Mouse (Mus musculus) heart, embryonic 11.5 days (tissue): Measurements from ENCODE around the gene Pitx2. TPM values are rescaled to one million over a fixed set of nuclear protein-coding genes. Genes with fewer than 3 reads are reported as not detected.
A peak's percentile ranks its signal among the peaks of the same experiment; 100 is the strongest.

Source experiments
- ATAC-seq: fragments of 200-750 bp; cut with Nextera tagmentation; replicated peaks from 2 replicates; pipeline ENCODE4 v1.8.0; 2017; ENCODE audit warnings: moderate library complexity; ENCODE audit not compliant: insufficient number of reproducible peaks, low FRiP score, low TSS enrichment
- H3K27ac ChIP-seq: fragments of 300-500 bp; sonication (generic); 2 replicates; pipeline ENCODE4 v1.5.1; 2014; ENCODE audit warnings: mild to moderate bottlenecking, low read depth, low read length
- H3K27me3 ChIP-seq: fragments of 300-500 bp; sonication (generic); 2 replicates; pipeline ENCODE4 v1.6.1; 2014; ENCODE audit warnings: mild to moderate bottlenecking, low read length, mixed read lengths; ENCODE audit not compliant: control insufficient read depth, insufficient read depth
- H3K36me3 ChIP-seq: fragments of 300-500 bp; sonication (generic); 2 replicates; pipeline ENCODE4 v1.6.1; 2014; ENCODE audit warnings: mild to moderate bottlenecking, low read length, moderate library complexity, mixed read lengths; ENCODE audit not compliant: control insufficient read depth, insufficient read depth
- H3K4me1 ChIP-seq: fragments of 300-500 bp; sonication (generic); 2 replicates; pipeline ENCODE4 v1.6.1; 2014; ENCODE audit warnings: low read length; ENCODE audit not compliant: control insufficient read depth, insufficient read depth
- H3K4me2 ChIP-seq: fragments of 300-500 bp; sonication (generic); 2 replicates; pipeline ENCODE4 v1.6.1; 2014; ENCODE audit warnings: mild to moderate bottlenecking, moderate library complexity
- H3K4me3 ChIP-seq: fragments of 300-500 bp; sonication (generic); 2 replicates; pipeline ENCODE4 v1.5.1; 2014; ENCODE audit warnings: low read depth, low read length
- H3K9ac ChIP-seq: fragments of 300-500 bp; sonication (generic); 2 replicates; pipeline ENCODE4 v1.6.1; 2014; ENCODE audit warnings: mild to moderate bottlenecking, low read depth, low read length, moderate library complexity
- H3K9me3 ChIP-seq: fragments of 300-500 bp; sonication (generic); replicated peaks from 2 replicates; pipeline ENCODE4 v1.6.1; 2016; ENCODE audit warnings: low read length; ENCODE audit not compliant: control insufficient read depth
- WGBS: fragments of 180-500 bp; shearing (Covaris S2); extraction: QIAGEN DNeasy Blood & Tissue Kit; methylation state at CpG from one replicate; pipeline ENCODE4 v1.1.7; 2014; ENCODE audit not compliant: insufficient replicate concordance; 5-methylcytosine and 5-hydroxymethylcytosine counted together
- polyA plus RNA-seq: library from polyadenylated mRNA; unstranded; fragments of >200 nt; fragmentation: Nextera tagmentation; extraction: Ambion mirVana; gene quantifications from 2 replicates; pipeline ENCODE4 v1.2.1, GENCODE M21; 2014

Pitx2 gene
- polyA plus RNA-seq, 1 experiment from 2014 or later, result 32.8 TPM

GRCm38 (mm10) chr3:129204441-129205313 is 5.0 kb downstream of the Pitx2 start:
- peak; percentile 83 for ATAC-seq
- Histone ChIP-seq H3K4me1 (peaks cover 15% of the 10 kb centered on the region; the same call in 1 of the 2 replicates), H3K9me3 (no peaks in the 10 kb centered on the region), H3K4me3 (peak overlapping the region; percentile 44), H3K4me2 (peak overlapping the region; percentile 89), H3K27me3 (peaks cover 87% of the 10 kb centered on the region), H3K9ac (peak overlapping the region; percentile 34; the same call in 1 of the 2 replicates), H3K27ac (no peak overlapping the region), H3K36me3 (no peaks in the 10 kb centered on the region)
- WGBS, result under 1% methylated on average over 46 of the region's 48 CpGs

GRCm38 (mm10) chr3:129205481-129206175 is 6.0 kb downstream of the Pitx2 start:
- no peak overlapping the region for H3K9ac ChIP-seq
- no peak overlapping the region for H3K4me2 ChIP-seq
- WGBS, result 6% methylated on average over 18 of the region's 18 CpGs

GRCm38 (mm10) chr3:129206776-129207175 is 7.1 kb downstream of the Pitx2 start:
- no peak for ATAC-seq
- Histone ChIP-seq H3K27ac (no peak overlapping the region), H3K4me3 (no peak overlapping the region), H3K9ac (no peak overlapping the region), H3K9me3 (no peaks in the 10 kb centered on the region), H3K4me2 (no peak overlapping the region), H3K27me3 (peaks cover 93% of the 10 kb centered on the region), H3K4me1 (peaks cover 15% of the 10 kb centered on the region; the same call in 1 of the 2 replicates), H3K36me3 (no peaks in the 10 kb centered on the region)
- 2% methylated on average over 13 of the region's 13 CpGs for WGBS

More at GRCm38 (mm10) chr3:129205481-129206175, 6.0 kb downstream of the Pitx2 start:
- peaks cover 90% of the 10 kb centered on the region for H3K27me3 ChIP-seq
- no peaks in the 10 kb centered on the region for H3K36me3 ChIP-seq
- H3K27ac ChIP-seq, result no peak overlapping the region
- peaks cover 15% of the 10 kb centered on the region; the same call in 1 of the 2 replicates for H3K4me1 ChIP-seq
- H3K4me3 ChIP-seq, result no peak overlapping the region
- ATAC-seq, result no peak
- H3K9me3 ChIP-seq, result no peaks in the 10 kb centered on the region

GRCm38 (mm10) chr3:129207231-129208030 is 7.8 kb downstream of the Pitx2 start:
- Histone ChIP-seq H3K4me2 (no peak overlapping the region), H3K4me1 (peaks cover 15% of the 10 kb centered on the region; the same call in 1 of the 2 replicates), H3K9me3 (no peaks in the 10 kb centered on the region), H3K36me3 (no peaks in the 10 kb centered on the region), H3K4me3 (no peak overlapping the region), H3K9ac (no peak overlapping the region), H3K27ac (no peak overlapping the region), H3K27me3 (peaks cover 94% of the 10 kb centered on the region)
- ATAC-seq, result no peak
- 3% methylated on average over 24 of the region's 24 CpGs for WGBS

GRCm38 (mm10) chr3:129208031-129208380 is 8.3 kb downstream of the Pitx2 start:
- 5% methylated on average over 7 of the region's 7 CpGs for WGBS
- Histone ChIP-seq H3K36me3 (no peaks in the 10 kb centered on the region), H3K27ac (no peak overlapping the region), H3K9ac (no peak overlapping the region), H3K4me1 (peaks cover 9% of the 10 kb centered on the region; the same call in 1 of the 2 replicates), H3K4me3 (no peak overlapping the region), H3K27me3 (peaks cover 94% of the 10 kb centered on the region), H3K4me2 (no peak overlapping the region), H3K9me3 (no peaks in the 10 kb centered on the region)
- no peak for ATAC-seq

GRCm38 (mm10) chr3:129208421-129208820 is 8.7 kb downstream of the Pitx2 start:
- no peaks in the 10 kb centered on the region for H3K36me3 ChIP-seq
- 5% methylated on average over 10 of the region's 10 CpGs for WGBS
- ATAC-seq, result no peak

GRCm38 (mm10) chr3:129209266-129209665 is 9.6 kb downstream of the Pitx2 start:
- 3% methylated on average over 4 of the region's 4 CpGs for WGBS
- no peaks in the 10 kb centered on the region for H3K9me3 ChIP-seq
- no peak for ATAC-seq
- no peak overlapping the region for H3K4me2 ChIP-seq
- no peak overlapping the region for H3K4me3 ChIP-seq
- peaks cover 92% of the 10 kb centered on the region for H3K27me3 ChIP-seq
- H3K27ac ChIP-seq, result no peak overlapping the region
- H3K9ac ChIP-seq, result no peak overlapping the region
- 0 out of 2 replicates have a peak, but pooled peaks cover 3% of the 10 kb centered on the region for H3K4me1 ChIP-seq
- H3K36me3 ChIP-seq, result no peaks in the 10 kb centered on the region

More at GRCm38 (mm10) chr3:129208421-129208820, 8.7 kb downstream of the Pitx2 start:
- Histone ChIP-seq H3K4me3 (no peak overlapping the region), H3K27me3 (peaks cover 95% of the 10 kb centered on the region), H3K4me1 (0 out of 2 replicates have a peak, but pooled peaks cover 5% of the 10 kb centered on the region), H3K4me2 (no peak overlapping the region), H3K27ac (no peak overlapping the region), H3K9me3 (no peaks in the 10 kb centered on the region), H3K9ac (no peak overlapping the region)

GRCm38 (mm10) chr3:129209771-129210170 is 10.1 kb downstream of the Pitx2 start:
- H3K36me3 ChIP-seq, result no peaks in the 10 kb centered on the region
- no peak overlapping the region for H3K4me2 ChIP-seq
- no peak for ATAC-seq
- peaks cover 91% of the 10 kb centered on the region for H3K27me3 ChIP-seq
- WGBS, result 7% methylated on average over 4 of the region's 4 CpGs
- H3K27ac ChIP-seq, result no peak overlapping the region
- no peak overlapping the region for H3K4me3 ChIP-seq
- no peak overlapping the region for H3K9ac ChIP-seq
- no peaks in the 10 kb centered on the region for H3K9me3 ChIP-seq
- peaks cover 4% of the 10 kb centered on the region; the same call in 1 of the 2 replicates for H3K4me1 ChIP-seq
